Mouse (Mus musculus) kidney, postnatal 0 days (tissue): ENCODE measurements around the gene Gpr89. TPM values are rescaled to one million over a fixed set of nuclear protein-coding genes. Genes with fewer than 3 reads are reported as not detected.

ENCODE experiments used
- ATAC-seq: fragments of 200-750 bp; cut with Nextera tagmentation; replicated peaks from 2 replicates; pipeline ENCODE4 v1.8.0; 2017; ENCODE audit warnings: low read depth, moderate number of reproducible peaks, moderate TSS enrichment, moderate library complexity; ENCODE audit not compliant: low FRiP score
- DNase-seq: peaks from one replicate; pipeline ENCODE4 v3.0.0-alpha.2; 2016; ENCODE audit warnings: low spot score
- H3K27ac ChIP-seq: fragments of 300-500 bp; sonication (generic); 2 replicates; pipeline ENCODE4 v1.5.1; 2014; ENCODE audit warnings: mild to moderate bottlenecking
- H3K27me3 ChIP-seq: fragments of 300-500 bp; sonication (generic); 2 replicates; pipeline ENCODE4 v1.6.1; 2014; ENCODE audit warnings: low read length, mixed read lengths; ENCODE audit not compliant: insufficient read depth
- H3K36me3 ChIP-seq: fragments of 300-500 bp; sonication (generic); 2 replicates; pipeline ENCODE4 v1.6.1; 2014; ENCODE audit warnings: low read length, mixed read lengths; ENCODE audit not compliant: insufficient read depth
- H3K4me1 ChIP-seq: fragments of 300-500 bp; sonication (generic); replicated peaks from 2 replicates; pipeline ENCODE4 v1.6.1; 2014; ENCODE audit warnings: antibody characterized with exemption, low read length, mixed read lengths; ENCODE audit not compliant: insufficient read depth
- H3K4me2 ChIP-seq: fragments of 300-500 bp; sonication (generic); 2 replicates; pipeline ENCODE4 v1.6.1; 2014; ENCODE audit warnings: mild to moderate bottlenecking, low read length, moderate library complexity, mixed read lengths
- H3K4me3 ChIP-seq: fragments of 300-500 bp; sonication (generic); replicated peaks from 2 replicates; pipeline ENCODE4 v1.5.1; 2014; ENCODE audit warnings: low read depth, low read length
- H3K9ac ChIP-seq: fragments of 300-500 bp; sonication (generic); 2 replicates; pipeline ENCODE4 v1.6.1; 2014; ENCODE audit warnings: low read depth, low read length
- H3K9me3 ChIP-seq: fragments of 300-500 bp; sonication (generic); replicated peaks from 2 replicates; pipeline ENCODE4 v1.6.1; 2016; ENCODE audit warnings: low read length, inconsistent platforms, mixed read lengths
- CTCF ChIP-seq: IDR thresholded peaks from 2 replicates; pipeline ENCODE4 v1.5.1; 2016; ENCODE audit warnings: antibody characterized with exemption, low read depth, mild to moderate bottlenecking, moderate library complexity
- WGBS: fragments of 180-500 bp; shearing (Covaris S2); extraction: QIAGEN DNeasy Blood & Tissue Kit; methylation state at CpG from one replicate; pipeline ENCODE4 v1.1.7; 2014; 5-methylcytosine and 5-hydroxymethylcytosine counted together
- polyA plus RNA-seq: library from polyadenylated mRNA; unstranded; fragments of >200 nt; fragmentation: Nextera tagmentation; extraction: Ambion mirVana; gene quantifications from 2 replicates; pipeline ENCODE4 v1.2.1, GENCODE M21; 2015

Gene Gpr89
- polyA plus RNA-seq, 1 experiment from 2014 or later, result 32.8 TPM

DNA sequence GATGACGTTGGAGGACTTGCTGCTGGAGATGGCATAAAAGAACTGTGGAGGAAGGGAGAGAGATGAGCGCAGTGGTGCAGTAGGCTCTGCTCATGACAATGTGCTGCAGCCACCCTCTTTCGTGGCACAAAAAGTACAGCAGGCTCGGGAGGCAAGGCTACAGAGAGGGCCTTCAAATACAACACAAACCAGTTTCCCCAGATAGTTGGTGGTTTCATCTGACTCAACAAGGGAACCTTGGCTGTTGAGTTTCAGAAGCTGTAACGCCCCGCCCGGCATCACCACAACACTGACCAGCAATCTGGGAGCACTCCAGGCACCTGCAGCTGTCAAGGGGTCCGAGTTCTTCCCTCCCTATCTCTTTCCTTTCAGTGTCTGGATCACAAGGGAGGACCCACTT, 32.6 kb downstream of the Gpr89 start:
- Histone ChIP-seq H3K9me3 (no peaks in the 10 kb centered on the region), H3K4me2 (no peak overlapping the region), H3K9ac (no peak overlapping the region), H3K4me1 (no peaks in the 10 kb centered on the region), H3K4me3 (no peak overlapping the region), H3K27me3 (no peaks in the 10 kb centered on the region), H3K27ac (no peak overlapping the region), H3K36me3 (peaks cover 33% of the 10 kb centered on the region)
- no peak for ATAC-seq
- no peak for DNase-seq
- WGBS, result 94% methylated on average over 8 of the region's 8 CpGs
- no peak for TF ChIP-seq CTCF

DNA sequence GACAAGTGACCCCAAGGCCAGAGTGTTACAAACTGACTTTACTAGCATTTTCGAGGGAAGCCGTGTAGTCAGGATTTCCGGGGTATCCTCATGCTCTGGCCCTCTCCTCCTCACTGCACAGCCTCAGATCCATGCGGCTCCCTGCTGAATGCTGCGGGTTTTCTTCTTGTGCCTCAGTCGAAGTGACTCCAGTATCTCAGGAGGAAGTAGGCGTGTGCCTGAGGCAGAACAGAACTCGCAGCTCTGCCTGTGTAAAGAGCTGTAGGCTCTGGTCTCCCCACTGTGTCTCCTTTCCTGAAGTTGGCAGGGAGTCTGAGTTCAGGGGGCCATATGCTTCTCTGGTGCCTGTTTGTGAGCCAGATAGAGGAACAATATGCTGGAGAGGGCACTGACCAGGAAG, 34.1 kb downstream of the Gpr89 start:
- TF ChIP-seq CTCF, result no peak
- DNase-seq (no peak), ATAC-seq (no peak)
- Histone ChIP-seq H3K27me3 (no peaks in the 10 kb centered on the region), H3K9me3 (no peaks in the 10 kb centered on the region), H3K27ac (no peak overlapping the region), H3K4me2 (no peak overlapping the region), H3K36me3 (peaks cover 33% of the 10 kb centered on the region), H3K4me3 (no peak overlapping the region), H3K9ac (no peak overlapping the region), H3K4me1 (no peaks in the 10 kb centered on the region)
- 87% methylated on average over 8 of the region's 8 CpGs for WGBS

DNA sequence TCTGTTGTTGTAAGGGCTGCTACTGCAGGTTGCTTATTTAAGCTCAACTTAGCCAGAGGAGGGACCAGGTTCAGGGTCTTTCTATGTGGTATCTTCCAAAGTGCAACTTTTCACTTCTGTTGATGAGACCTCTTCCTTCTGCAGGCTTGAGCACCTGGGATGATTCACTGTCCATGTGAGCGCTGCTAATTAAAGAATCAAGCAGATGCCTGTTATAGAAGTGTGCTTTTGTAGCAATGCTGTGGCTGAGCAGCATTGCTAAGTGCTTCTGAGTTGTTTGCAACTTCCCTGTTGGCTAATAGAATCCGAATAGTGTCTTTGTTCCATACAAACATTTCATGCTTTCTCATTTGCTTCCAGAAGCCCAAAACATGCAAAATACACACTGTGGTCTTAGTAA, 34.9 kb downstream of the Gpr89 start:
- no peak for ATAC-seq
- Histone ChIP-seq H3K27ac (no peak overlapping the region), H3K27me3 (no peaks in the 10 kb centered on the region), H3K36me3 (peaks cover 33% of the 10 kb centered on the region), H3K9ac (no peak overlapping the region), H3K9me3 (no peaks in the 10 kb centered on the region), H3K4me2 (no peak overlapping the region), H3K4me1 (no peaks in the 10 kb centered on the region), H3K4me3 (no peak overlapping the region)
- TF ChIP-seq CTCF, result no peak
- 93% methylated on average over 2 of the region's 2 CpGs for WGBS
- no peak for DNase-seq

DNA sequence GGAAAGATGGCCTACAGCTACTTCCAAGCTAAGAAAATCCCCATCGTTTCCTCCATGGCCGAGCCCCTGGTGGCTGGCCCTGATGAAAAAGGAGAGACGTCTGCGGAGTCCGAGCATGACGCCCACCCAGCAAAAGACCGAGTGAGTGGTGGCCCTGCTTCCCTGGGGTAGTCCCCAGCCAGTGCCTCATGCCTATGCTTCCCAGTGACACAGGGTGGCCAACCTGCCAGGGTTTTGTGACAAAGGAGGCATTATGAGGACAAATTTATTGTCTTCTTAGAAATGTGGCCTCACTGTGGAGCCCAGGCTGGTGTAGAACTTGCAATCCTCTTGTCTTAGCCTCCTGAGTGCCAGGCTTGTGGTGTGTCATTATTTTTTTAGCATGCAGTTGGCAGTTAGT, 36.1 kb downstream of the Gpr89 start:
- H3K4me1 ChIP-seq, result no peaks in the 10 kb centered on the region
- H3K27ac ChIP-seq, result no peak overlapping the region
- no peaks in the 10 kb centered on the region for H3K27me3 ChIP-seq
- no peaks in the 10 kb centered on the region for H3K9me3 ChIP-seq
- DNase-seq (no peak), ATAC-seq (no peak)
- H3K4me2 ChIP-seq, result no peak overlapping the region
- no peak overlapping the region for H3K4me3 ChIP-seq
- 93% methylated on average over 7 of the region's 7 CpGs for WGBS
- no peak overlapping the region for H3K9ac ChIP-seq
- peaks cover 33% of the 10 kb centered on the region for H3K36me3 ChIP-seq
- TF ChIP-seq CTCF, result no peak

DNA sequence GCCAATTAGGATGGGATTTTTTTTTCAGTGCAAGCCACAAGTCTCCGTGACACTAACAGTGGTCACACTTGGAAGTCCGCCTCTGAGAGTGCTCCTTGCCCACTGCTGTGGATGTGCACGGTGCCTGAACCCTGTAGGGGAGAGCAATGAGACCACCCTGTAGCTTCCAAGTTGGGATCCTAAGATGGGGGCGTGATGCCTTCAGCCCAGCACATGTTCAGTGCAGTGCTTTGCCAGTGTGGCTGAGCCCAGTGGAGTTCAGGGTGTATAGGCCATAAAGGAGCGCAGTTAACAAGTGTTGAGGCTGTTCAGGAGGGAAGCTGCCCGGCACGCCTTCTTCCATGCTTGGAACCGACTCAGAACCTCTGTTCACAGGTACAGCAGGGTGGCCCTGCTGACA, 36.6 kb downstream of the Gpr89 start:
- Histone ChIP-seq H3K9ac (no peak overlapping the region), H3K9me3 (no peaks in the 10 kb centered on the region), H3K4me3 (no peak overlapping the region), H3K4me2 (no peak overlapping the region), H3K36me3 (peaks cover 29% of the 10 kb centered on the region), H3K4me1 (no peaks in the 10 kb centered on the region), H3K27me3 (no peaks in the 10 kb centered on the region), H3K27ac (no peak overlapping the region)
- TF ChIP-seq CTCF, result no peak
- 91% methylated on average over 8 of the region's 8 CpGs for WGBS
- ATAC-seq (no peak), DNase-seq (no peak)

DNA sequence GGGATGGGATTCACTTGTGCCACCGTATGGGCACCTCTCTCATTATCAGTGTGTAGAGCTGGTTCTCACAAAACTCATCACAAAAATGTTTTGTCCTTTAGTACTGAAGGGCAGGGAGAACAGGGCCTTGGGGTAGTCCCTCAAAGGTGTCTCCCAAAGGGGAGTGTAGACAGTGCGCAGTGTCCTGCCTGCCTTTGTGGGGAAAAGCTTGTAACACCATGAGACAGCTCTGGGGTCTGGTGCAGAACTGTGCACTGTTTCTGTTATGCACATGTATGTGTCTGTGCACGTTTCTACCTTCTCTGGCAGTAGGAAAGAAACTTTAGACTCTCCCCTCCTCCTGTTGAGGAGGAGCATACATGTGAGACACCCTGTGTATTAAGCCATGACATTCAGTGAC, 37.3 kb downstream of the Gpr89 start:
- WGBS, result 84% methylated on average over 3 of the region's 3 CpGs
- no peak for DNase-seq
- Histone ChIP-seq H3K4me1 (no peaks in the 10 kb centered on the region), H3K9ac (no peak overlapping the region), H3K9me3 (no peaks in the 10 kb centered on the region), H3K4me2 (no peak overlapping the region), H3K27me3 (no peaks in the 10 kb centered on the region), H3K36me3 (peaks cover 29% of the 10 kb centered on the region), H3K27ac (no peak overlapping the region), H3K4me3 (no peak overlapping the region)
- no peak for ATAC-seq
- no peak for TF ChIP-seq CTCF

DNA sequence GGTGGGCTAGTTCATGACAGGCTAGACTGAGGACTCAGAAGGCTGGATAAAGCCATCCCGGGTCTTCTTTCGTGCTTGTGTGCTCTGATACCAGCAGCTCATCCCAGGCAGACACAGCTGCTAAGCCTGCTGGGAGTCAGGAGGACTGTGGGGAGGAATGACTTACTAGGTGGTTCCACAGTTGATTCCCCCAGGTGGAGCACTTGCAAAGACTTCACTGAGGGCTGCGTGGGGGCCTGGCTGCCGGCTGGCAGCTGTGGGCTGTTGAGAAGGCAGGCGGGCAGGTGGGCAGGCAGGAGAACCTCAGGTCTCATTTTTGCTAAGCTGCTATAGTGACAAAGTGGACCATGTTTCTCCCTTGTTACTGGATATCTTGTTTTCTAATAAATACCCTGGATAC, 44.6 kb downstream of the Gpr89 start:
- H3K4me2 ChIP-seq, result no peak overlapping the region
- H3K4me1 ChIP-seq, result no peaks in the 10 kb centered on the region
- H3K36me3 ChIP-seq, result no peaks in the 10 kb centered on the region
- no peak overlapping the region for H3K27ac ChIP-seq
- no peaks in the 10 kb centered on the region for H3K9me3 ChIP-seq
- no peak for ATAC-seq
- no peak for DNase-seq
- no peak for TF ChIP-seq CTCF
- no peaks in the 10 kb centered on the region for H3K27me3 ChIP-seq
- 94% methylated on average over 5 of the region's 5 CpGs for WGBS
- H3K9ac ChIP-seq, result no peak overlapping the region
- H3K4me3 ChIP-seq, result no peak overlapping the region
